11 mouse cellular contexts compared by ENCODE assay signal in genomic region chr16:30390650-30391340, GRCm38 (mm10). TPM values are rescaled to one million over a fixed set of nuclear protein-coding genes. Genes with fewer than 3 reads are reported as not detected.
A peak's percentile ranks its signal among the peaks of the same experiment; 100 is the strongest.
DNase-seq lines count a peak whose midpoint lies in the region; ATAC-seq and TF ChIP-seq lines count a peak whose summit lies in the region.
"Had no signal": no experiment of that assay in that cellular context is flagged by ENCODE, and none has a peak within 500 bp of the region (broad histone marks: within the 10 kb centered on the region; RNA-seq: fewer than 3 reads in every experiment).

No protein-coding gene starts in this region.

- peaks cover 9% of the 10 kb centered on the region for H3K4me1 ChIP-seq in lung, adult 2 months (ENCODE audit: control insufficient read depth, insufficient read depth, low read length)

- no peak for TF ChIP-seq POLR2A in lung, adult 2 months (IDR thresholded peaks at IDR 0.05; ENCODE audit: borderline replicate concordance, extremely low read depth, low read depth, low read length)

- H3K4me3 ChIP-seq in lung, adult 2 months (replicated peaks; ENCODE audit: extremely low read depth, low read depth, low read length) = no peak overlapping the region
- H3K4me3 ChIP-seq: hindbrain, embryonic 10.5 days; limb, embryonic 12.5 days; neural tube, embryonic 12.5 days had no signal

- TF ChIP-seq CTCF in lung, adult 2 months (IDR thresholded peaks at IDR 0.05; ENCODE audit: insufficient read depth, low read length) = no peak

- no peak for ATAC-seq in megakaryocyte-erythroid progenitor cell, adult 5-6 weeks (replicated peaks; ENCODE audit: low FRiP score, low TSS enrichment, poor library complexity, severe bottlenecking)

- peak; percentile 62 for DNase-seq in adrenal gland, adult 2 months
- no peak for DNase-seq in adrenal gland, adult 18-20 months (ENCODE audit: low spot score in 2 of 2)
- DNase-seq in lung, adult 18-20 months = peak; percentile 36 to 66
- DNase-seq in lung, adult 2 months = no peak
- peak; percentile 65 for DNase-seq in c-Kit-positive CD71-negative TER-119-negative erythroid progenitor cells, embryonic 14.5 days (ENCODE audit: low read depth)
- DNase-seq in lung, postnatal 10 days = peak; percentile 21
- no peak for DNase-seq in spleen, adult 12 weeks (ENCODE audit: low spot score)

- 60% methylated on average over 5 of the region's 5 CpGs for WGBS in lung, adult 2 months

RNA-seq across cellular contexts. Expression of gene Atp13a3, which starts 15.0 kb away (rescaled TPM):
- 10 to 100 TPM; 71.3 to 98.1 TPM for total RNA-seq in adrenal gland, adult 2 months (2021)
- 65.3 and 69.3 TPM in 2 replicates for polyA plus RNA-seq in adrenal gland, adult 2 months (2012; rRNA removed)
- 10 to 100 TPM; 91.0 to 99.7 TPM for total RNA-seq in adrenal gland, adult 18-20 months (2021)
- 47.2 and 48.1 TPM in 2 replicates for polyA plus RNA-seq in lung, adult 2 months (2012; rRNA removed)
- total RNA-seq in megakaryocyte-erythroid progenitor cell, adult 5-6 weeks (2014; fragmentation: Nextera tagmentation) = 161 and 194 TPM in 2 replicates
- 128 and 155 TPM in 2 replicates for total RNA-seq in megakaryocyte-erythroid progenitor cell, adult 5-6 weeks (2017)

Comparison
In these comparisons a context has a peak if more than half of its experiments do, and no peak if none do; other contexts are left out.
1. DNase-seq: peak in adrenal gland, adult 2 months (single experiment), lung, adult 18-20 months (2 of 2), c-Kit-positive CD71-negative TER-119-negative erythroid progenitor cells, embryonic 14.5 days (single experiment) and lung, postnatal 10 days (single experiment); none in adrenal gland, adult 18-20 months (0 of 2), lung, adult 2 months (single experiment) and spleen, adult 12 weeks (single experiment).